Mouse (Mus musculus): Measurements from ENCODE around the gene C1qtnf7.

The C1qtnf7 gene

GRCm38 (mm10) chr5:43609760-43610159 is 94.4 kb downstream of the C1qtnf7 start:
- DNase-seq (ENCODE audit: low spot score) = no peak

GRCm38 (mm10) chr5:43621575-43622299 is 106.4 kb downstream of the C1qtnf7 start:
- no peak for DNase-seq (ENCODE audit: low spot score)

GRCm38 (mm10) chr5:43625407-43625806 is 110.1 kb downstream of the C1qtnf7 start:
- no peak for DNase-seq (ENCODE audit: low spot score)

- no peak for DNase-seq (ENCODE audit: low spot score)
These were observed 118.8 kb downstream of the C1qtnf7 start for GRCm38 (mm10) chr5:43634071-43634601.

DNA sequence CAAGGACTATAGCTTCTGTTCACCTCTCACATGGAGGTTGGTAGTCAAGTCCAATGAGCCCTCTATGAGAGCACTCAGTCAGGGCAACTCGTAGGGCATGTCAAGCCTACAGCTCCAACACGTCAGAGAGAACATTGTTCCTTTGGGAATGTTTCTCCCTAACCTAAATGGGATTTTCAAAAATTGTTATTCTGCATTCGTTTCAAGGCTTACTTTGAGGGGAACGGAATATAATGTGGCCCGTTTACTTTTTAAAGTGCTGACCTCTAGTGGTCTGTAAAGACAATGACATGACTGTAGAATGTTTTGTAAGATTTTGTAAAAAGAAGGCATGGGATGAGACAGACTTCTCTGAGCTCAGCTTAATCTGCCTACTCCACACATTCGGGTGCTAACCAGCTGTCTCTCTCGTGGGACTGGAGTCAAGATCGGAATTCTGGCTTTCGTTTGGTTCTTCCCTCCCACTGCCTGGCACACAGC is 119.3 kb downstream of the C1qtnf7 start:
- DNase-seq (ENCODE audit: low spot score) = no peak

DNA sequence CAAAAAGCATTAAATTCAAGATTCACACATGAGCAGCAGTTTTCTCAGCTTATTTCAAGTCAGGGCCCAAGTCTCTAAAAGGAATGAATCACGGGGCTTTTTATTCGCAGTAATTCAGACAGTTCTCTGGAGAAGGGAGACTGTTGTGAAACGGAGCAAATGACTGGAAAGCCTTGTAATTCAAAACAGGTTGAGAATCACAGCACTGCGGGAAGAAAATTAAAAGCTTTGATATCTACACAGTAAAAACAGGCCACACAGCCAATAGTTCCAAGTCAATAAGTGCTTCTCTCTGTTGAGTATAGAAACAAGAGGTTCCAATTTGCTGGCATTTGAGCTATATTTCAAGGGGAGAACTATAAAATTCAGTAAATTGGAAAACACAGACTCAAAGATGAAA is 129.7 kb downstream of the C1qtnf7 start:
- no peak for DNase-seq (ENCODE audit: low spot score)

DNA sequence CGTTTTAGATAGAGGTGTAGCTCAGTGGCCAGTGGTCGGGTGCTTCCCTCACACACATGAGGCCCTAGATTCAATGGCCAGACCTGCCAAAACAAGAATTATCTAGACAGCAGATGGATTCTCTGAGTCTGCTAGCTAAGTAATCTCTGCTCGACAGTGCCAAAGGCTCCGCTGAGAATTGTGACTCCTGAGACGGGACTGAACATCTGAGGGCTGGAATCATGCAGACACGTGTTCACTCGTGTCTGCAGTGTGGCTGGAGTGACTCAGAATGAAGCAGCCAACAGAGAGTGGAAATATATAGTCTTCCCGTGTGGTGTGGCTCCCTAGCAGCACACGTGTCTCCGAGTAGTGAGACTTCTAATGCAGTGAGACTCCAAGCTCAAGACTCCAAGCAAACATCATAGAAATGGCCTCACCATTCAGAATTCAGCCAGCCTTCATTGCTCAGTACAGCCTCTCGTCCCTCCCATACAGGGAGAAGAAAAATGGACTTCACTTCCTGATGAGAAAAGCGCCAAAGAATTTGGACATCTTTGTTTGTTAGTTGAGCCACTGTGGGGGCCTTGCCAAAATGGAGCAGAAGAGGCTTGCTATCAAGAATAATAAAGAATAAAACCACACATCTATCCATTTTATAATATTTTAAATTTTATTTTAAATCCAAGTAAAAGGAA is 131.9 kb downstream of the C1qtnf7 start:
- no peak for DNase-seq (ENCODE audit: low spot score)

GRCm38 (mm10) chr5:43661498-43661897 is 146.2 kb downstream of the C1qtnf7 start:
- no peak for DNase-seq (ENCODE audit: low spot score)

GRCm38 (mm10) chr5:43661997-43662961 is 146.9 kb downstream of the C1qtnf7 start, which contains the start of gene Cc2d2a:
Gene Cc2d2a, plus strand, starts transcription at chr5:43662346.
- DNase-seq (ENCODE audit: low spot score) = no peak

GRCm38 (mm10) chr5:43663531-43663930 is 148.2 kb downstream of the C1qtnf7 start:
- DNase-seq (ENCODE audit: low spot score) = no peak

DNA sequence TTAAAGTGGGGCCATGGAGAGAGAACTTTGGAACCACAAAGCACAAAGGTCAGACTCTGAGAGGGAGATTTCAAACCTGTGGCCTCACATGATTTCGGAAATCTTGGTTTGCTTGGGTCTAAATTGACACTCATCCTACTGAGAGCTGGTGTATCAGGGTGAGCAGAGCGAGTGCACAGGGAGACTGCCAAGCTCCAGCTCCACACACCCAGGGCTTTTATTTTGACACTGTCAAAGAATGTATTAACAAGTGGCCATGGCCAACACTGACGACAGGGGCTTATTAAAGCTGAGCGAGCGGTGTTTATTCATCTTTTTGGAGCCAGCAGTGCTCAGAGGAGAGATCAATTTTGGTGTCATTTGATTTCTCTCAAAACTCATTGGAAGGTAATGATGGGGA is 149.8 kb downstream of the C1qtnf7 start:
- no peak for DNase-seq (ENCODE audit: low spot score)
